Mouse (Mus musculus) left cerebral cortex, postnatal 36 days (tissue): ENCODE data around the gene Sbf1. TPM values are rescaled to one million over a fixed set of nuclear protein-coding genes. Genes with fewer than 3 reads are reported as not detected.

ENCODE experiments used
- DNase-seq, 2 experiments: peaks; one replicate each; pipeline ENCODE4 v3.0.0; 2021 to 2022; ENCODE audit warnings: low spot score in 2 of 2, mixed read lengths in 1 of 2
- intact Hi-C: fragments of 180-260 bp; cut with DNase I; formaldehyde crosslinking; loops from one replicate; pipeline ENCODE4 v1.15.1; 2025
- total RNA-seq, 2 experiments: library from RNA; stranded (reverse); gene quantifications; 2 replicates each; pipeline ENCODE4 v1.2.3; 2021

Sbf1 gene
- total RNA-seq = 100 to 1,000 TPM; 241 to 247 TPM

GRCm38 (mm10) chr15:89315190-89315731, at the start of gene Sbf1:
Gene Sbf1 (minus strand): TSS chr15:89315311.
- peak; percentile 97 for DNase-seq
- intact Hi-C loops = loop anchor here (5.0 kb wide), 1 partner anchor 57 kb away; the partner anchor contains the start of gene Sco2

- DNase-seq = no peak
- intact Hi-C loops = no loop called here
Measured at GRCm38 (mm10) chr15:89363051-89363450, 47.9 kb upstream of the Sbf1 start.

- intact Hi-C loops = no loop called here
- no peak for DNase-seq
Measured at GRCm38 (mm10) chr15:89358784-89359183, 43.7 kb upstream of the Sbf1 start.

- intact Hi-C loops = no loop called here
- DNase-seq = no peak
Measured at GRCm38 (mm10) chr15:89356372-89356771, 41.3 kb upstream of the Sbf1 start.

- intact Hi-C loops = loop anchor here (1.0 to 2.0 kb wide), 2 partner anchors 18 to 39 kb away; partner anchors contain the start of gene Sco2
- DNase-seq = peak; percentile 94 to 95
Measured at GRCm38 (mm10) chr15:89355241-89356187, 40.4 kb upstream of the Sbf1 start, which contains the start of the genes Lmf2 and Ncaph2. Gene Lmf2 (minus strand): TSS chr15:89355659. Gene Ncaph2 (plus strand): TSS chr15:89355719.

GRCm38 (mm10) chr15:89354455-89354854, 39.3 kb upstream of the Sbf1 start:
- intact Hi-C loops = loop anchor here (2.0 kb wide), 1 partner anchor 38 kb away; no protein-coding TSS in a partner anchor
- no peak for DNase-seq

GRCm38 (mm10) chr15:89353837-89354236, 38.7 kb upstream of the Sbf1 start:
- DNase-seq = no peak
- intact Hi-C loops = loop anchor here (2.0 kb wide), 1 partner anchor 37 kb away; no protein-coding TSS in a partner anchor

- intact Hi-C loops = no loop called here
- DNase-seq = no peak
Measured at GRCm38 (mm10) chr15:89352795-89353194, 37.7 kb upstream of the Sbf1 start.

GRCm38 (mm10) chr15:89352054-89352453, 36.9 kb upstream of the Sbf1 start:
- intact Hi-C loops = no loop called here

GRCm38 (mm10) chr15:89351302-89351701, 36.2 kb upstream of the Sbf1 start:
- DNase-seq = no peak
- intact Hi-C loops = no loop called here

More at GRCm38 (mm10) chr15:89352054-89352453, 36.9 kb upstream of the Sbf1 start:
- no peak for DNase-seq

- intact Hi-C loops = no loop called here
- no peak for DNase-seq
Measured at GRCm38 (mm10) chr15:89350447-89350846, 35.3 kb upstream of the Sbf1 start.

- intact Hi-C loops = no loop called here
- DNase-seq = no peak
Measured at GRCm38 (mm10) chr15:89343325-89343724, 28.2 kb upstream of the Sbf1 start.

- no peak for DNase-seq
- intact Hi-C loops = no loop called here
Measured at GRCm38 (mm10) chr15:89341678-89342077, 26.6 kb upstream of the Sbf1 start.

- DNase-seq = no peak
- intact Hi-C loops = no loop called here
Measured at GRCm38 (mm10) chr15:89340136-89340535, 25.0 kb upstream of the Sbf1 start.

GRCm38 (mm10) chr15:89339696-89340095, 24.6 kb upstream of the Sbf1 start:
- intact Hi-C loops = no loop called here

GRCm38 (mm10) chr15:89336422-89336821, 21.3 kb upstream of the Sbf1 start:
- DNase-seq = no peak
- intact Hi-C loops = no loop called here

More at GRCm38 (mm10) chr15:89339696-89340095, 24.6 kb upstream of the Sbf1 start:
- no peak for DNase-seq

- no peak for DNase-seq
- intact Hi-C loops = no loop called here
Measured at GRCm38 (mm10) chr15:89334774-89335537, 19.8 kb upstream of the Sbf1 start.

GRCm38 (mm10) chr15:89334271-89334670, 19.2 kb upstream of the Sbf1 start, which contains the start of gene Miox:
Gene Miox (plus strand): TSS chr15:89334398.
- intact Hi-C loops = no loop called here
- DNase-seq = no peak

GRCm38 (mm10) chr15:89326441-89326840, 11.3 kb upstream of the Sbf1 start:
- no peak for DNase-seq
- intact Hi-C loops = no loop called here

- intact Hi-C loops = no loop called here
- DNase-seq = no peak
Measured at GRCm38 (mm10) chr15:89323656-89324055, 8.5 kb upstream of the Sbf1 start.
